Mouse (Mus musculus): Measurements from ENCODE around the gene Olfr1232.

Gene Olfr1232

DNA sequence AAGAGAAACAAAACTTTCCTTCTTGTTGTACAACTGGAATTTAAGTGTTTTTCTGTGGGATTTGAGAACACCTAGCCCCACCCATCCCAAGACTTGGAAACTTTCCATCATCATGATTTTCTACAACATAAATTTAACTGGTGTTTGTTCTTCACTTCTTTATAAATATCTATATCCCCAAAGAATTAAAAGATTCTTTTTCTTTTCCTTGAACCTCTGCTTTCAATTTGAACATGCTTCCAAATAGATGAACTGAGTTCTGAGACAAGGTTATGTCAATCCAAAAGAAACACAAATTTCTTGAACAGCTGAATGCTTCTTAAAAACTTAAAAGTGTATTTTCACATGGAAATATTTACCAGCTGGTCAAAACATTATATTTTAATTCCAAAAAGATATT lies at the start of gene Olfr1232:
TSS of gene Olfr1232 (minus strand) at position 101 of the 400 bp plus-strand sequence.
- no peak for DNase-seq (ENCODE audit: low spot score in 2 of 2)

DNA sequence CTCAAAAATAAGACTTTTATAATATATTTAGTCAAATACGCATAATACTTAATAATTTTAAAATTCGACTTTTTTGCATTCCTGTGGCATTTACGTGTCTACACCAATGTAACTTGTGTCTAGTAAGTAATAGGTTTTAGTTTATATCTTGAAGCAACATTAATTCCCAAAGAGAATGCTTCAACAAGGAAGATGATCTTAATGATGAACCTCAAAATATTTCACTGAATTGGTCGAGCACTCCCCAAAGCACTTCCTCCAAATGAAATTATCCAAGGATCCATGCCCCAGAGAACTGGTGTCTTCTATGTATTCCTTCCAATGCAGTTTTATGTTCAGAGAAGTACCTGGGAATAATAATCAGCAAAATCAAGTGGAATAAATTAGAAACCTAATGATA lies 35.3 kb upstream of the Olfr1232 start, which contains the start of gene Olfr1234:
TSS of gene Olfr1234 (minus strand) at position 101 of the 400 bp plus-strand sequence.
- DNase-seq (ENCODE audit: low spot score in 2 of 2): no peak

DNA sequence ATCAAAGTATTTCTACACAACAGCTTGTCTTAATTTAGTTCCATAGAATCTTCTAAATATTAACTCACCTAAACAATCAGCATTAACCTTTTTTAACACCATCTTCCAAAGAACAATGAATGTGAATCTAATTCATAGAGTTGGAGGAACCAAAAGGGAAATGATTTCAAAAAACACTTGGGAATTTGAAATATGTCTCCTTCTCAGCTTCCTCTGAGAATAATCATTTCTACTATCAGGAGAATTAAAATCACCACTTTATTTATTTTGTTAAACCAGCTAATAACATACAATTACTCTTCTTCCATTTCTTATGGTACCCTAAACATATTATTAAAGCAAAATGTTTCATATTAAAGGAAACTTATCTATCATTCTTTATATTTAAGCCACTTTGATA lies 12.8 kb upstream of the Olfr1232 start, which contains the start of gene Olfr1233:
TSS of gene Olfr1233 (minus strand) at position 101 of the 400 bp plus-strand sequence.
- DNase-seq (ENCODE audit: low spot score in 2 of 2): no peak

DNA sequence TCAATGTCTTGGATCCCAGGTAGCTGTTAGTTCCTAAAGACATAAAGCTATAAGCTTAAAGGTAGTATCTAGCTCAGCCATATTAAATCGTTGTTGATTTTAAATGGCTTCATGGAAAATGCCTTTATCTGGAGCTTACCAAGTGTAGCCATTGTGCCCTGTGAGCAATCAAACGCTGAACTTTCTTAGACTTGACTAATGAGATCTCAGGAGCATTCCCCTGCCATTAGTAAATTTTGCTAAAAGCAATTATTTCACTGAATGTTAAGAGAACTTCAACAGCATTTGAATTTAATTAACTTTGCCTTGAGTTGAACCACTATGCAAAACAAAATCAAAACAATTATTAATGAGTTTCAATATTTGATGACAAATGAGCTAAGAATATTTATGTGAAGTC lies 22.5 kb downstream of the Olfr1232 start, which contains the start of gene Olfr1231:
TSS of gene Olfr1231 (minus strand) at position 101 of the 400 bp plus-strand sequence.
- no peak for DNase-seq (ENCODE audit: low spot score in 2 of 2)

DNA sequence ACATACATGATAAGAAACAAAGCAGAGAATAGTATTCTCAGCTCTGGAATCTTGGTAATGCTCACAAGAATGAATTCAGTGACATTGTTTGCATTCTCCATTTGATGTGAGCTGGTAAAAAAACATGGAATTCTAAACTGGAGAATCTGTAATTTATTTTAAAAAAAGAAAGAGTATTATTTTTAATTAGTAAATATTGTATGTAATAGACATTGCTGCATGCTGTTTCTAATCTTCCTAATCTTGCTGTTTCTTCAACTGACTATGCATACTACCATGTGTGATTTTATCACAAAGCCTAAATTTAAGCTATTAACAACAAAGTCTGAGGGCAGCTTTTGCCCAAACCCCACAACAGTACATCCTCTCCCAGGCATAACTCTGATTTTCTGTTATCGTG lies 32.3 kb downstream of the Olfr1232 start, which contains the start of gene Olfr1230:
TSS of gene Olfr1230 (minus strand) at position 101 of the 400 bp plus-strand sequence.
- DNase-seq (ENCODE audit: low spot score in 2 of 2): no peak

DNA sequence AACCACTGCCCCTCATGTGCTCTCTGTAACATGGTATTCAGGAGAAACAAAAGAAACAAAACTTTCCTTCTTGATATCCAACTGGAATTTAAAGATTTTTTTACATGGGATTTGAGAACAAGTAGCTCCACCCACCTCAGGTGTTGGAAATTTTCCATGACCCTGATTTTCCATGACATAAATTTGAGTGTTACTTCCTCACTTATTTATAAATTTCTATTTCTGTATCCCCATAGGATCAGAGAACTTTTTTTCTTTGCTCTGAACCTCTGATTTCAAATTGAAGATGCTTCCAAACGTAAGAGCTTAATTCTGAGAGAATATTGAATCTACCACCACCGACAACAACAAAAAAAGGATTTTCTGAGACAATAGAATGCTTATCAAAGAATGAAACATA lies 41.6 kb downstream of the Olfr1232 start, which contains the start of gene Olfr1229:
TSS of gene Olfr1229 (minus strand) at position 101 of the 400 bp plus-strand sequence.
- no peak for DNase-seq (ENCODE audit: low spot score in 2 of 2)

Data from spleen, postnatal 10 days (tissue).